Mouse (Mus musculus) limb, embryonic 10.5 days (tissue): ENCODE data around the gene Wdr53. TPM values are rescaled to one million over a fixed set of nuclear protein-coding genes. Genes with fewer than 3 reads are reported as not detected.
"Not testable (repeated sequence)": the region's sequence is repeated elsewhere in the genome, so short reads cannot be mapped to it uniquely, and the experiment has no call there.

ENCODE experiments used
- DNase-seq: peaks from one replicate; pipeline ENCODE4 v3.0.0-alpha.2; 2017; ENCODE audit warnings: low spot score
- H3K27ac ChIP-seq: fragments of 300-500 bp; sonication (generic); 2 replicates; pipeline ENCODE4 v1.5.1; 2016; ENCODE audit warnings: mild to moderate bottlenecking
- H3K27me3 ChIP-seq: fragments of 300-500 bp; sonication (generic); 2 replicates; pipeline ENCODE4 v1.6.1; 2016; ENCODE audit warnings: low read depth, mild to moderate bottlenecking; ENCODE audit not compliant: poor library complexity, severe bottlenecking
- H3K36me3 ChIP-seq: fragments of 300-500 bp; sonication (generic); 2 replicates; pipeline ENCODE4 v1.6.1; 2016; ENCODE audit warnings: mild to moderate bottlenecking, moderate library complexity
- H3K4me1 ChIP-seq: fragments of 300-500 bp; sonication (generic); 2 replicates; pipeline ENCODE4 v1.6.1; 2016
- H3K4me3 ChIP-seq: fragments of 300-500 bp; sonication (generic); 2 replicates; pipeline ENCODE4 v1.5.1; 2016; ENCODE audit warnings: mild to moderate bottlenecking, moderate library complexity
- H3K9me3 ChIP-seq: fragments of 300-500 bp; sonication (generic); replicated peaks from 2 replicates; pipeline ENCODE4 v1.6.1; 2016; ENCODE audit warnings: mild to moderate bottlenecking
- WGBS: fragments of 180-500 bp; shearing (Covaris S2); methylation state at CpG from one replicate; pipeline ENCODE4 v1.1.7; 2016; 5-methylcytosine and 5-hydroxymethylcytosine counted together
- polyA plus RNA-seq: library from polyadenylated mRNA; unstranded; fragments of >200 nt; fragmentation: Nextera tagmentation; extraction: Ambion mirVana; gene quantifications from 2 replicates; pipeline ENCODE4 v1.2.1, GENCODE M21; 2016

Wdr53 gene
- 19.0 and 20.8 TPM in 2 replicates for polyA plus RNA-seq

DNA sequence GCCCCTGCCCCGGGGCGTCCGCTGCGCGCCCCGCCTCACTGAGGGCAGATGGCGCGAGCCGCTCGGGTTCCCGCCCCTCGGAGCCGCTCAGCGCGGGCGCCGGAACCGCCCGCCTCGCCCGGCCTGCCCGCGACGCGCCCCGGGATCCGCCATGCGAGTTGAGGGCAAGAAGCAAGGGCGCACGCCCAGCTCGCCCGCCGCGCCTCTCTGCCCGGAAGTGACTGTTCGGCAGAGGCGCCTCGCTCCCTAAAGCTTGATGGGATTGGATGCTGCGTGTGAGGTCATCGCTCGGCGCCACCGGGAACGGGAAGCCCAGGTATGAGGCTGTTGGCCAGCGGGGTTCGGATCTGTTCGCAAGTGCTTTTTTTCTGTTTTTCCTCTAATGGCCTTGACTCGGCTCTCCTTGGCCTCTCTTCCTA lies at the start of gene Wdr53, which contains the start of gene Fbxo45:
Gene Wdr53, plus strand, starts transcription at position 276 of the 419 bp plus-strand sequence.
Gene Fbxo45, minus strand, starts transcription at position 207 of the 419 bp plus-strand sequence.
- H3K4me1 ChIP-seq = peaks cover 20% of the 10 kb centered on the region
- peak within 1 kb of the TSS; percentile 95 for H3K27ac ChIP-seq
- 1% methylated on average over 48 of the region's 48 CpGs for WGBS
- no peaks in the 10 kb centered on the region for H3K27me3 ChIP-seq
- DNase-seq = peak; percentile 97
- H3K4me3 ChIP-seq = peak within 1 kb of the TSS; percentile 93
- H3K9me3 ChIP-seq = no peaks in the 10 kb centered on the region
- peaks cover 10% of the 10 kb centered on the region for H3K36me3 ChIP-seq

GRCm38 (mm10) chr16:32200256-32201003 lies 46.6 kb upstream of the Wdr53 start:
- Histone ChIP-seq H3K4me1 (peaks cover 8% of the 10 kb centered on the region), H3K36me3 (no peaks in the 10 kb centered on the region), H3K9me3 (no peaks in the 10 kb centered on the region), H3K27ac (peak overlapping the region; percentile 34; the same call in 1 of the 2 replicates), H3K27me3 (no peaks in the 10 kb centered on the region), H3K4me3 (no peak overlapping the region)
- DNase-seq = no peak
- 64% methylated on average over 21 of the region's 21 CpGs for WGBS

DNA sequence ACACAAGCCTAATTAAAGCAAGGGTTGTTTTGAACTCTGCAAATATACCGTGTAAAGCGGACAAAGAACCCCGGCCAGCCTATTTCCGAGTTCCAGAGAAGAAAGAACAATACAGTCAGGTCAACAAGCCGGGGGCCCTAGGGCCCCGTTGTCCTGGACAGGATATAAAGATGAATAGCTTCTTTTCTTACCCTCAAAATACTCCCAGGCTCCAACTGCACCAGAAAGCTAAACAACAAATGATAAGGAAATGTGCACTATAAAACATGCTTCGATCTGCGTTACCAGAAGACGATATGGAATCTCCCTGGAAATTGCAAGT lies 46.1 kb upstream of the Wdr53 start:
- Histone ChIP-seq H3K4me3 (no peak overlapping the region), H3K4me1 (peaks cover 8% of the 10 kb centered on the region), H3K9me3 (no peaks in the 10 kb centered on the region), H3K36me3 (no peaks in the 10 kb centered on the region), H3K27ac (0 out of 2 replicates have a peak overlapping the region, but pooled peaks have one; percentile 34), H3K27me3 (no peaks in the 10 kb centered on the region)
- DNase-seq = no peak
- 84% methylated on average over 9 of the region's 9 CpGs for WGBS

GRCm38 (mm10) chr16:32202681-32203080 lies 44.3 kb upstream of the Wdr53 start:
- Histone ChIP-seq H3K4me3 (no peak overlapping the region), H3K27ac (no peak overlapping the region), H3K27me3 (no peaks in the 10 kb centered on the region), H3K9me3 (no peaks in the 10 kb centered on the region), H3K36me3 (no peaks in the 10 kb centered on the region), H3K4me1 (peaks cover 8% of the 10 kb centered on the region)
- DNase-seq = peak; percentile 37
- WGBS = 77% methylated on average over 6 of the region's 6 CpGs

- no peak for DNase-seq
- 60% methylated on average over 3 of the region's 3 CpGs for WGBS
- Histone ChIP-seq H3K4me3 (no peak overlapping the region), H3K27ac (no peak overlapping the region), H3K36me3 (no peaks in the 10 kb centered on the region), H3K4me1 (peaks cover 8% of the 10 kb centered on the region), H3K27me3 (no peaks in the 10 kb centered on the region), H3K9me3 (0 out of 2 replicates have a peak, but pooled peaks cover 3% of the 10 kb centered on the region)
These were observed 42.1 kb upstream of the Wdr53 start for GRCm38 (mm10) chr16:32204902-32205301.

- H3K36me3 ChIP-seq = no peaks in the 10 kb centered on the region
- peaks cover 3% of the 10 kb centered on the region; the same call in 1 of the 2 replicates for H3K9me3 ChIP-seq
- no peak overlapping the region for H3K27ac ChIP-seq
- DNase-seq = no peak
- H3K4me1 ChIP-seq = no peaks in the 10 kb centered on the region
- H3K27me3 ChIP-seq = no peaks in the 10 kb centered on the region
- H3K4me3 ChIP-seq = no peak overlapping the region
These were observed 32.9 kb upstream of the Wdr53 start for GRCm38 (mm10) chr16:32214156-32214555.

GRCm38 (mm10) chr16:32214804-32215576 lies 32.0 kb upstream of the Wdr53 start:
- H3K4me1 ChIP-seq = no peaks in the 10 kb centered on the region
- no peak overlapping the region for H3K27ac ChIP-seq
- no peak overlapping the region for H3K4me3 ChIP-seq
- H3K27me3 ChIP-seq = no peaks in the 10 kb centered on the region
- DNase-seq = no peak
- WGBS = 83% methylated on average over 17 of the region's 17 CpGs
- H3K36me3 ChIP-seq = no peaks in the 10 kb centered on the region
- H3K9me3 ChIP-seq = no peaks in the 10 kb centered on the region; the same call in 1 of the 2 replicates

GRCm38 (mm10) chr16:32221803-32222202 lies 25.2 kb upstream of the Wdr53 start:
- Histone ChIP-seq H3K27ac (no peak overlapping the region), H3K4me1 (no peaks in the 10 kb centered on the region), H3K9me3 (no peaks in the 10 kb centered on the region), H3K27me3 (no peaks in the 10 kb centered on the region), H3K4me3 (no peak overlapping the region), H3K36me3 (no peaks in the 10 kb centered on the region)
- 89% methylated on average over 4 of the region's 4 CpGs for WGBS
- DNase-seq = no peak

DNA sequence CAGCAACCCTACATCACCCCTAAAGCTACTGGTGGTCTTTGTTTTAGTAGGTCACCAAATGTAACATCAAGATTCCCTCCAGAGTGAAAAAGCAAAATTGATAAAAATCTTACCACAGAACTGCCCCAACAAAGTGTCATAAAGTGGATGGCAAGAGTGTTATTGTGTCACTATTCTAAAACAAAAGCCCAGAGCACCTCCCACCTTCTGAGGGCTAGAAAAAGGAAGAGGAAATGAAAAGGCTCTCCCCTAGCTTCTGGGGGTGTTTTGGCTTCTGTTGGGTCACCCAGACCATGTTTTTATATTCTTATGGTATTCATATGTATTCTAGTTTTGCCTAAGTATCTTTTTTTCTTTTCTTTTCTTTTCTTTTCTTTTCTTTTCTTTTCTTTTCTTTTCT lies 24.6 kb upstream of the Wdr53 start:
- DNase-seq = no peak
- no peak overlapping the region for H3K4me3 ChIP-seq
- H3K36me3 ChIP-seq = no peaks in the 10 kb centered on the region
- no peaks in the 10 kb centered on the region for H3K9me3 ChIP-seq
- no peaks in the 10 kb centered on the region for H3K4me1 ChIP-seq
- no peak overlapping the region for H3K27ac ChIP-seq
- no peaks in the 10 kb centered on the region for H3K27me3 ChIP-seq

GRCm38 (mm10) chr16:32232050-32232449 lies 15.0 kb upstream of the Wdr53 start:
- H3K4me3 ChIP-seq, H3K4me1 ChIP-seq, H3K9me3 ChIP-seq, H3K27me3 ChIP-seq, DNase-seq, H3K27ac ChIP-seq: not testable (repeated sequence)
- H3K36me3 ChIP-seq = peaks cover 69% of the 10 kb centered on the region
- WGBS = 89% methylated on average over 3 of the region's 3 CpGs

DNA sequence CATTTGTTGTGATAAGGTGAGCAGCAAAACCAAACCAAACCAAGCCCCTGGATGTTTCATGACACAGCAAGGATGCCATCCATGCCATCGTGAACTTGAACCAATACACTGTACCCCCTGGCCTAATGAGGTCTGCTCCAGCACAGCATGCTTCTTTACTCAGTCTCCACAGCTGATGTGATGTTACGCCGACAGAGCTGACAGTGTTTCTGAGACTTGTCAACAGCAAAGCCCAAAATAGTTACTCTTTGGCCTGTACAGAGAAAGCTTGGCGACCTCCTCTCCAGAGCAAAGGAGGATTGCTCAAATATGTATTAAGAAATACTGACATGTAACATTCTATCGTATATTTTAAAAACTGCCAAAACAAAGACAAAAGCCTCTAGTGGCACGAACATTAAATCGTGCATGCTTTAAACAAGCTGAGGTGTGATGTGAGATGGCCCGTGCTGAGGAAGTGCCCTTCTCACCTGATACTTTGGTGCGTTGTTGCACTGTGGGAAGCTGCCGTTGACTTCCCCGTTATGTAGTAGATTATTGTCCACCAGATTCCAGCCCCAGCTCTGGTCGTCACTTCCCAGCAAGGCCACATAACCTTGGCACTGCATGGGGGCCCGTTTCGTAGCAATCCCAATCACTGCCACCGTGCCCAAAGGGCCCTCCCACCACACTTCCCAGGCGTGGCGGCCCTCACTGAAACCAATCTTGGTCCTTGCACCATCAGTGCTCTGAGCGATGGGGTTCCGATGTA lies 8.9 kb upstream of the Wdr53 start:
- no peaks in the 10 kb centered on the region for H3K4me1 ChIP-seq
- no peaks in the 10 kb centered on the region for H3K27me3 ChIP-seq
- no peak overlapping the region for H3K27ac ChIP-seq
- H3K9me3 ChIP-seq = no peaks in the 10 kb centered on the region
- no peak overlapping the region for H3K4me3 ChIP-seq
- WGBS = 95% methylated on average over 19 of the region's 19 CpGs
- H3K36me3 ChIP-seq = peaks cover 67% of the 10 kb centered on the region
- no peak for DNase-seq

DNA sequence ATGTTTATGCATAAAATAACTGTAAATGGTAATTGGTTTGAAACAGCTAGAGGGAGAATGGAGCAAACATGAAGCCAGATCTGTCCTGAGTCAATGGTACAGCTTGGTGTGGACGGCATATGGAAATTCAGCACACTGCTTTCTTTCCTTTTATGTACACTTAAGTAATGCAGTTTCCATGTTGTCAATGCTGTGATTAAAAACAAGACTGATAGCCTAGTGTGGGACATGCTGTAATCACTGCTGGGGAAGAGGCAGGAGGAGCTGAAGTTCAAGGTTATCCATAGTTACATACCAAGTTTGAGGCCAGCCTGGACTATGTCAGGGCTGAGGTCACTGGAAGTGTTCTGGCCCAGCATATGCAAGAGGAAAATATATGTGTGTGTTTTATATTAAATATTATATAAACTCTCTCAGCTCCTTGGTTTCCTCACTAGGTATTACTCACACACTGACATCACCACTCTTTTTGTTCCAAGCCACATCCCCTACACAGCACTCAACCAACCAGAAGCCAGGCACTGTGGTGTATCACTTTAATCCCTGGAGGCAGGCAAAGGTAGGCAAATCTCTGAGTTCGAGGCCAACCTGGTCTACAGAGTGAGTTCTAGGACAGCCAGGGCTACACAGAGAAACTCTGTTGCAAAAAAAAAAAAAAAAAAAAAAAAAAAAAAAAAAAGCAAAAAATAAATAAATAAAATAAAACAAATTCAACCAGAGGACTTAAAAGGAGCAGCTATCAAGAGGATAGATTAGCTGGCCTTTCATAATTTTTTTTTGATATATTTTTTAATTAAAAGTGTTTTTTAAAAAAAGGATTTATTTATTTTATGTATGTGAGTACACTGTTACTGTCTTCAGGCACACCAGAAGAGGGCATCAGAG lies 7.4 kb upstream of the Wdr53 start:
- WGBS = 95% methylated on average over 2 of the region's 2 CpGs
- H3K4me1 ChIP-seq = peaks cover under 1% of the 10 kb centered on the region; the same call in 1 of the 2 replicates

More for the DNA sequence above, 7.4 kb upstream of the Wdr53 start:
- H3K36me3 ChIP-seq = peaks cover 55% of the 10 kb centered on the region
- no peak overlapping the region for H3K4me3 ChIP-seq
- no peak for DNase-seq
- H3K9me3 ChIP-seq = no peaks in the 10 kb centered on the region
- no peaks in the 10 kb centered on the region for H3K27me3 ChIP-seq
- H3K27ac ChIP-seq = no peak overlapping the region
